Mouse (Mus musculus) limb, embryonic 15.5 days (tissue): Measurements from ENCODE around the gene St6galnac3. TPM values are rescaled to one million over a fixed set of nuclear protein-coding genes. Genes with fewer than 3 reads are reported as not detected.
A peak's percentile ranks its signal among the peaks of the same experiment; 100 is the strongest.

Source experiments
- ATAC-seq: fragments of 200-750 bp; cut with Nextera tagmentation; 2 replicates; pipeline ENCODE4 v1.8.0; 2017; ENCODE audit warnings: low read depth, moderate TSS enrichment; ENCODE audit not compliant: insufficient number of reproducible peaks, low FRiP score, low TSS enrichment
- H3K27ac ChIP-seq: fragments of 300-500 bp; sonication (generic); 2 replicates; pipeline ENCODE4 v1.5.1; 2015; ENCODE audit warnings: moderate library complexity, mild to moderate bottlenecking, inconsistent platforms
- H3K27me3 ChIP-seq: fragments of 300-500 bp; sonication (generic); 2 replicates; pipeline ENCODE4 v1.6.1; 2015; ENCODE audit warnings: inconsistent platforms
- H3K36me3 ChIP-seq: fragments of 300-500 bp; sonication (generic); 2 replicates; pipeline ENCODE4 v1.6.1; 2015; ENCODE audit warnings: inconsistent platforms
- H3K4me1 ChIP-seq: fragments of 300-500 bp; sonication (generic); 2 replicates; pipeline ENCODE4 v1.6.1; 2015; ENCODE audit warnings: inconsistent platforms
- H3K4me2 ChIP-seq: fragments of 300-500 bp; sonication (generic); 2 replicates; pipeline ENCODE4 v1.6.1; 2015; ENCODE audit warnings: mild to moderate bottlenecking, inconsistent platforms
- H3K4me3 ChIP-seq: fragments of 300-500 bp; sonication (generic); 2 replicates; pipeline ENCODE4 v1.5.1; 2015; ENCODE audit warnings: mild to moderate bottlenecking, inconsistent platforms
- H3K9ac ChIP-seq: fragments of 300-500 bp; sonication (generic); 2 replicates; pipeline ENCODE4 v1.6.1; 2015; ENCODE audit warnings: inconsistent platforms
- H3K9me3 ChIP-seq: fragments of 300-500 bp; sonication (generic); 2 replicates; pipeline ENCODE4 v1.6.1; 2016; ENCODE audit warnings: inconsistent platforms
- WGBS: fragments of 180-500 bp; shearing (Covaris S2); methylation state at CpG from one replicate; pipeline ENCODE4 v1.1.7; 2015; 5-methylcytosine and 5-hydroxymethylcytosine counted together
- polyA plus RNA-seq: library from polyadenylated mRNA; unstranded; fragments of >200 nt; fragmentation: Nextera tagmentation; extraction: Ambion mirVana; gene quantifications from 2 replicates; pipeline ENCODE4 v1.2.1, GENCODE M21; 2015

Gene St6galnac3
- polyA plus RNA-seq, 1 experiment from 2014 or later: 33.5 TPM

GRCm38 (mm10) chr3:153706901-153707300, 18.1 kb downstream of the St6galnac3 start:
- Histone ChIP-seq H3K27me3 (no peaks in the 10 kb centered on the region), H3K4me2 (no peak overlapping the region), H3K9ac (no peak overlapping the region), H3K4me3 (no peak overlapping the region), H3K27ac (no peak overlapping the region), H3K4me1 (peaks cover 12% of the 10 kb centered on the region), H3K9me3 (no peaks in the 10 kb centered on the region), H3K36me3 (no peaks in the 10 kb centered on the region)
- ATAC-seq: no peak
- 81% methylated on average over 1 of the region's 1 CpGs for WGBS

GRCm38 (mm10) chr3:153701752-153702740, 22.9 kb downstream of the St6galnac3 start:
- H3K27me3 ChIP-seq: no peaks in the 10 kb centered on the region
- H3K9me3 ChIP-seq: no peaks in the 10 kb centered on the region
- no peak overlapping the region for H3K4me2 ChIP-seq
- WGBS: 18% methylated on average over 15 of the region's 15 CpGs
- no peak overlapping the region for H3K4me3 ChIP-seq
- no peak overlapping the region for H3K9ac ChIP-seq
- no peaks in the 10 kb centered on the region for H3K36me3 ChIP-seq
- 0 out of 2 replicates have a peak, but pooled peaks have one; percentile 37 for ATAC-seq
- no peak overlapping the region for H3K27ac ChIP-seq
- H3K4me1 ChIP-seq: peaks cover 26% of the 10 kb centered on the region

GRCm38 (mm10) chr3:153701172-153701571, 23.8 kb downstream of the St6galnac3 start:
- Histone ChIP-seq H3K36me3 (no peaks in the 10 kb centered on the region), H3K27ac (no peak overlapping the region), H3K4me3 (no peak overlapping the region), H3K9ac (no peak overlapping the region), H3K4me1 (peaks cover 26% of the 10 kb centered on the region), H3K9me3 (no peaks in the 10 kb centered on the region), H3K27me3 (no peaks in the 10 kb centered on the region), H3K4me2 (no peak overlapping the region)
- 35% methylated on average over 7 of the region's 7 CpGs for WGBS
- ATAC-seq: no peak

GRCm38 (mm10) chr3:153699086-153699485, 25.9 kb downstream of the St6galnac3 start:
- no peak overlapping the region for H3K9ac ChIP-seq
- H3K4me2 ChIP-seq: no peak overlapping the region
- no peak overlapping the region for H3K4me3 ChIP-seq
- no peak overlapping the region for H3K27ac ChIP-seq
- WGBS: 77% methylated on average over 8 of the region's 8 CpGs
- H3K9me3 ChIP-seq: no peaks in the 10 kb centered on the region
- H3K4me1 ChIP-seq: peaks cover 26% of the 10 kb centered on the region
- H3K36me3 ChIP-seq: no peaks in the 10 kb centered on the region
- no peaks in the 10 kb centered on the region for H3K27me3 ChIP-seq
- no peak for ATAC-seq

- no peak; the same call in 1 of the 2 replicates for ATAC-seq
- WGBS: 28% methylated on average over 7 of the region's 7 CpGs
- Histone ChIP-seq H3K27me3 (no peaks in the 10 kb centered on the region), H3K9ac (no peak overlapping the region), H3K9me3 (no peaks in the 10 kb centered on the region), H3K4me1 (peaks cover 34% of the 10 kb centered on the region), H3K4me2 (no peak overlapping the region), H3K36me3 (no peaks in the 10 kb centered on the region), H3K4me3 (no peak overlapping the region), H3K27ac (peak overlapping the region; percentile 50)
Measured at GRCm38 (mm10) chr3:153692978-153693377, 32.0 kb downstream of the St6galnac3 start.

- peaks cover 30% of the 10 kb centered on the region for H3K4me1 ChIP-seq
- no peaks in the 10 kb centered on the region for H3K36me3 ChIP-seq
- no peaks in the 10 kb centered on the region for H3K9me3 ChIP-seq
- no peak overlapping the region for H3K4me3 ChIP-seq
- H3K9ac ChIP-seq: no peak overlapping the region
- peak overlapping the region; percentile 50; the same call in 1 of the 2 replicates for H3K27ac ChIP-seq
- 30% methylated on average over 11 of the region's 11 CpGs for WGBS
- no peak overlapping the region for H3K4me2 ChIP-seq
- H3K27me3 ChIP-seq: no peaks in the 10 kb centered on the region
- ATAC-seq: no peak
Measured at GRCm38 (mm10) chr3:153692206-153692813, 32.7 kb downstream of the St6galnac3 start.

- Histone ChIP-seq H3K27me3 (no peaks in the 10 kb centered on the region), H3K4me1 (peaks cover 30% of the 10 kb centered on the region), H3K9me3 (no peaks in the 10 kb centered on the region), H3K9ac (no peak overlapping the region), H3K27ac (no peak overlapping the region), H3K36me3 (no peaks in the 10 kb centered on the region), H3K4me2 (no peak overlapping the region), H3K4me3 (no peak overlapping the region)
- WGBS: 36% methylated on average over 4 of the region's 4 CpGs
- ATAC-seq: no peak
Measured at GRCm38 (mm10) chr3:153691537-153691936, 33.4 kb downstream of the St6galnac3 start.

GRCm38 (mm10) chr3:153690553-153690952, 34.4 kb downstream of the St6galnac3 start:
- Histone ChIP-seq H3K4me3 (no peak overlapping the region), H3K9ac (no peak overlapping the region), H3K27me3 (no peaks in the 10 kb centered on the region), H3K4me2 (no peak overlapping the region), H3K36me3 (no peaks in the 10 kb centered on the region), H3K27ac (peak overlapping the region; percentile 77), H3K9me3 (no peaks in the 10 kb centered on the region), H3K4me1 (peaks cover 30% of the 10 kb centered on the region)
- ATAC-seq: no peak
- WGBS: 46% methylated on average over 2 of the region's 2 CpGs

GRCm38 (mm10) chr3:153689793-153690291, 35.1 kb downstream of the St6galnac3 start:
- Histone ChIP-seq H3K4me3 (no peak overlapping the region), H3K27me3 (no peaks in the 10 kb centered on the region), H3K4me2 (peak overlapping the region; percentile 19; the same call in 1 of the 2 replicates), H3K9ac (0 out of 2 replicates have a peak overlapping the region, but pooled peaks have one; percentile 10), H3K27ac (peak overlapping the region; percentile 77), H3K4me1 (peaks cover 30% of the 10 kb centered on the region), H3K36me3 (no peaks in the 10 kb centered on the region), H3K9me3 (no peaks in the 10 kb centered on the region)
- peak; percentile 58; the same call in 1 of the 2 replicates for ATAC-seq
- WGBS: 22% methylated on average over 11 of the region's 11 CpGs

- no peaks in the 10 kb centered on the region for H3K27me3 ChIP-seq
- no peak overlapping the region for H3K4me2 ChIP-seq
- no peak overlapping the region for H3K9ac ChIP-seq
- no peak overlapping the region for H3K4me3 ChIP-seq
- no peaks in the 10 kb centered on the region for H3K9me3 ChIP-seq
- peaks cover 26% of the 10 kb centered on the region for H3K4me1 ChIP-seq
- WGBS: 79% methylated on average over 5 of the region's 5 CpGs
- no peaks in the 10 kb centered on the region for H3K36me3 ChIP-seq
- no peak overlapping the region for H3K27ac ChIP-seq
- ATAC-seq: no peak
Measured at GRCm38 (mm10) chr3:153687896-153688295, 37.1 kb downstream of the St6galnac3 start.

GRCm38 (mm10) chr3:153684909-153685308, 40.1 kb downstream of the St6galnac3 start:
- WGBS: 81% methylated on average over 1 of the region's 1 CpGs

GRCm38 (mm10) chr3:153682303-153682702, 42.7 kb downstream of the St6galnac3 start:
- H3K9ac ChIP-seq: no peak overlapping the region
- H3K9me3 ChIP-seq: no peaks in the 10 kb centered on the region
- H3K27me3 ChIP-seq: no peaks in the 10 kb centered on the region
- no peak overlapping the region for H3K27ac ChIP-seq
- no peak overlapping the region for H3K4me3 ChIP-seq
- whole genome bisulfite sequencing: 89% methylated on average over 10 of the region's 10 CpGs
- H3K4me1 ChIP-seq: no peaks in the 10 kb centered on the region
- ATAC-seq: no peak
- no peak overlapping the region for H3K4me2 ChIP-seq
- H3K36me3 ChIP-seq: no peaks in the 10 kb centered on the region

More at GRCm38 (mm10) chr3:153684909-153685308, 40.1 kb downstream of the St6galnac3 start:
- H3K27me3 ChIP-seq: no peaks in the 10 kb centered on the region
- H3K27ac ChIP-seq: no peak overlapping the region
- no peaks in the 10 kb centered on the region for H3K9me3 ChIP-seq
- H3K36me3 ChIP-seq: no peaks in the 10 kb centered on the region
- no peak overlapping the region for H3K9ac ChIP-seq
- H3K4me2 ChIP-seq: no peak overlapping the region
- ATAC-seq: no peak
- H3K4me1 ChIP-seq: peaks cover 5% of the 10 kb centered on the region
- no peak overlapping the region for H3K4me3 ChIP-seq
